Comparison of ENCODE assay signal across 8 mouse cellular contexts in the genomic region with DNA sequence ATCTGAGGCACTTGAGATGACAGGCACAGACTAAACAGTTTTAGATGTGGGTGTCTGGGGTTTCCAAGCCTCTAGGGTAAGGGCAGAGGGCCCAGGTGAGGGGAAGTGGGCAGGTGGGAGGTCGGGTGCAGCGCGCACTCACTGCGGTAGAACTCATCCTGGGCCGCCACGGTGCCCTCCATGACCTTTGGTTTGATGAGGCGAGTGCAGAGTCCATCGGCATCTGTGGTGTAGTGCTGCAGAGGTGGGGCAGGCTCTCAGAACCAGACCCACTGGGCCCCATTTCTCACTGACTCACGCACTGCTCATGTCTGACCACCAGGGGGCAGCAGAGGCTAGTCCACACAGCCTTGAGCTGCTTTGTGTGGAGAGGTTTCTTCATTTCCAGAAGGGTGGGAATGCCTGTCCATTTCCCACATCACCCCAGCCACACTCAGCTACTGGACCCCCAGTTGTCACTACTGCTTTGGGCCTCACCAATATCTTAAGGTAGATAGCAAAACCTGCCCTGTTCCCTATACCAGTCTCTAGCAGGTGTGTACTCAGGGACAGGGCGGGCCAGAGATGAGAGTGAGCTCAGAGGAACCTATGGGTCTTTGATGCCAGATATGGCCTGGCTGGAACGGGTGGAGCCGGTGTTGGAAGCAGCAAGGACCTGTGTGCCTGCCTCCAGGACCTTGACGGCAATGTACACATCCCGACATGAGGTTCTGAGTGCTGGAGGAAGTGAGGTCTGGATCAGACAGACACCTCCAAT. TPM values are rescaled to one million over a fixed set of nuclear protein-coding genes. Genes with fewer than 3 reads are reported as not detected.
DNase-seq lines count a peak whose midpoint lies in the region; ATAC-seq and TF ChIP-seq lines count a peak whose summit lies in the region.

No protein-coding gene starts in this region.

- no peak; a peak in 1 of 4 replicates for TF ChIP-seq POLR2A in MEL (IDR thresholded peaks at IDR 0.05; ENCODE audit: control insufficient read depth in 1 of 2, insufficient read depth in 1 of 2, low read depth in 1 of 2, low read length in 2 of 2, poor library complexity in 1 of 2)

- H3K36me3 ChIP-seq in MEL (ENCODE audit: control insufficient read depth in 1 of 2, insufficient read depth in 2 of 2, low read length in 2 of 2): peaks cover 0 to 12% of the 10 kb centered on the region in 2 experiments; a peak in 1 of 4 replicates
- peaks cover 13% of the 10 kb centered on the region; the same call in 1 of the 2 replicates for H3K36me3 ChIP-seq in hindbrain, embryonic 11.5 days (ENCODE audit: control insufficient read depth, insufficient read depth, low read length)

- no peaks in the 10 kb centered on the region for H3K4me1 ChIP-seq in MEL (ENCODE audit: control insufficient read depth in 1 of 2, insufficient read depth in 2 of 2, low read length in 2 of 2)
- H3K4me1 ChIP-seq in hindbrain, embryonic 11.5 days (replicated peaks; ENCODE audit: control insufficient read depth, insufficient read depth, low read length): no peaks in the 10 kb centered on the region

- H3K4me2 ChIP-seq in hindbrain, embryonic 11.5 days (replicated peaks; ENCODE audit: low read depth, low read length): no peak overlapping the region

- DNase-seq in MEL (ENCODE audit: low read depth, low spot score): peak; percentile 55
- DNase-seq in cerebellum, adult 8-10 months: peak; percentile 79
- peak; percentile 64 for DNase-seq in forelimb bud, embryonic 11.5 days (ENCODE audit: low read depth, low spot score)
- DNase-seq in hindbrain, embryonic 11.5 days (ENCODE audit: low spot score): peak; percentile 83
- DNase-seq in layer of hippocampus, postnatal 14 days (ENCODE audit: low spot score in 2 of 2): peak; percentile 77 to 82
- DNase-seq in lung, postnatal 25 days (ENCODE audit: low spot score): peak; percentile 81
- peak; percentile 73 for DNase-seq in retina, postnatal 7 days (ENCODE audit: low read depth, low spot score)
- DNase-seq in urinary bladder, adult 18-20 months (ENCODE audit: low spot score in 2 of 2): peak; percentile 64 to 80

- H3K79me2 ChIP-seq in MEL (ENCODE audit: control insufficient read depth, insufficient read depth, low read length, poor library complexity): peaks cover 20% of the 10 kb centered on the region

- TF ChIP-seq RAD21 in MEL (IDR thresholded peaks at IDR 0.05; ENCODE audit: low read depth, low read length): peak; percentile 68

- ATAC-seq in hindbrain, embryonic 11.5 days (ENCODE audit: low FRiP score): peak; percentile 66

- no peak overlapping the region for H3K9ac ChIP-seq in MEL (ENCODE audit: control insufficient read depth, low read depth, low read length, poor library complexity, severe bottlenecking)
- no peak overlapping the region for H3K9ac ChIP-seq in hindbrain, embryonic 11.5 days (ENCODE audit: low read depth, low read length)

- H3K27me3 ChIP-seq in MEL (ENCODE audit: control insufficient read depth in 1 of 2, insufficient read depth in 2 of 2, low read length in 2 of 2): no peaks in the 10 kb centered on the region
- no peaks in the 10 kb centered on the region for H3K27me3 ChIP-seq in hindbrain, embryonic 11.5 days (ENCODE audit: control insufficient read depth, insufficient read depth, low read length)

- H3K9me3 ChIP-seq in MEL (replicated peaks; ENCODE audit: insufficient read depth, low read length): no peaks in the 10 kb centered on the region
- H3K9me3 ChIP-seq in hindbrain, embryonic 11.5 days (ENCODE audit: control insufficient read depth, low read length): no peaks in the 10 kb centered on the region

- WGBS in hindbrain, embryonic 11.5 days: 72% methylated on average over 11 of the region's 14 CpGs

- no peak overlapping the region for H3K4me3 ChIP-seq in MEL (ENCODE audit: control insufficient read depth in 1 of 2, insufficient read depth in 1 of 2, low read depth in 2 of 2, low read length in 2 of 2)
- no peak overlapping the region for H3K4me3 ChIP-seq in hindbrain, embryonic 11.5 days (ENCODE audit: low read depth, low read length)

- TF ChIP-seq CTCF in MEL (IDR thresholded peaks at IDR 0.05 in 2 of 3, conservative IDR thresholded peaks at IDR 0.05 in 1 of 3; ENCODE audit: control insufficient read depth in 1 of 3, insufficient read depth in 1 of 3, low read depth in 2 of 3, low read length in 3 of 3, poor library complexity in 1 of 3, severe bottlenecking in 1 of 3): peak; percentile 84 to 96 (median 92)

- H3K27ac ChIP-seq in MEL (ENCODE audit: control insufficient read depth, low read depth, low read length): no peak overlapping the region
- no peak overlapping the region for H3K27ac ChIP-seq in hindbrain, embryonic 11.5 days (ENCODE audit: low read depth, low read length)

- no peak for TF ChIP-seq EP300 in MEL (IDR thresholded peaks at IDR 0.05; ENCODE audit: low read depth in 1 of 2, low read length in 2 of 2)

TF ChIP-seq in MEL, 35 proteins besides CTCF, POLR2A, EP300 and RAD21:
- no peak for TF ChIP-seq TBP (IDR thresholded peaks at IDR 0.05; ENCODE audit: low read depth, low read length)
- peak; percentile 54 for TF ChIP-seq ZC3H11A (IDR thresholded peaks at IDR 0.05; ENCODE audit: low read depth, low read length)
- no peak for TF ChIP-seq ETS1 (IDR thresholded peaks at IDR 0.05; ENCODE audit: low read depth, low read length)
- TF ChIP-seq SMC3 (IDR thresholded peaks at IDR 0.05; ENCODE audit: low read depth, low read length): peak; percentile 75

RNA-seq across cellular contexts. Expression of gene Lman1l, which starts 8.7 kb away (rescaled TPM):
- 0.08 TPM in 1 of 2 replicates, not detected in the other for total RNA-seq in MEL (2012; rRNA removed)
- under 1 TPM in 1 of 2 experiments, not detected in 1; 0.11 TPM for polyA plus RNA-seq in MEL (2012; ENCODE audit: insufficient read depth in 1 of 2, insufficient read length in 2 of 2, low read depth in 1 of 2, low replicate concordance in 2 of 2, missing spikeins in 1 of 2)
- polyA plus RNA-seq in hindbrain, embryonic 11.5 days (2014; fragmentation: Nextera tagmentation; extraction: Ambion mirVana): not detected in 2 replicates
- not detected for total RNA-seq in layer of hippocampus, postnatal 14 days (2021)

RNA-seq across cellular contexts. Expression of gene Cplx3, which starts 23.2 kb away (rescaled TPM):
- not detected in 2 replicates for total RNA-seq in MEL (2012; rRNA removed)
- not detected for polyA plus RNA-seq in MEL (2012; ENCODE audit: insufficient read depth in 1 of 2, insufficient read length in 2 of 2, low read depth in 1 of 2, low replicate concordance in 2 of 2, missing spikeins in 1 of 2)
- 0.09 and 0.11 TPM in 2 replicates for polyA plus RNA-seq in hindbrain, embryonic 11.5 days (2014; fragmentation: Nextera tagmentation; extraction: Ambion mirVana)
- total RNA-seq in layer of hippocampus, postnatal 14 days (2021): 1 to 10 TPM; 2.4 to 3.2 TPM

RNA-seq across cellular contexts. Expression of gene Csk, which starts 24.1 kb away (rescaled TPM):
- 213 and 215 TPM in 2 replicates for total RNA-seq in MEL (2012; rRNA removed)
- 100 to 1,000 TPM in 1 of 2 experiments, not detected in 1; 338 TPM for polyA plus RNA-seq in MEL (2012; ENCODE audit: insufficient read depth in 1 of 2, insufficient read length in 2 of 2, low read depth in 1 of 2, low replicate concordance in 2 of 2, missing spikeins in 1 of 2)
- polyA plus RNA-seq in hindbrain, embryonic 11.5 days (2014; fragmentation: Nextera tagmentation; extraction: Ambion mirVana): 29.4 and 30.7 TPM in 2 replicates
- 10 to 100 TPM; 41.6 to 49.5 TPM for total RNA-seq in layer of hippocampus, postnatal 14 days (2021)

RNA-seq across cellular contexts. Expression of gene Ulk3, which starts 40.0 kb away (rescaled TPM):
- total RNA-seq in MEL (2012; rRNA removed): 4.3 and 5.0 TPM in 2 replicates
- polyA plus RNA-seq in MEL (2012; ENCODE audit: insufficient read depth in 1 of 2, insufficient read length in 2 of 2, low read depth in 1 of 2, low replicate concordance in 2 of 2, missing spikeins in 1 of 2): 10 to 100 TPM in 1 of 2 experiments, not detected in 1; 11.9 TPM
- 5.2 and 8.6 TPM in 2 replicates for polyA plus RNA-seq in hindbrain, embryonic 11.5 days (2014; fragmentation: Nextera tagmentation; extraction: Ambion mirVana)
- total RNA-seq in layer of hippocampus, postnatal 14 days (2021): 10 to 100 TPM; 24.1 to 24.5 TPM

RNA-seq across cellular contexts. Expression of gene Cyp1a2, which starts 54.2 kb away (rescaled TPM):
- total RNA-seq in MEL (2012; rRNA removed): not detected in 2 replicates
- not detected for polyA plus RNA-seq in MEL (2012; ENCODE audit: insufficient read depth in 1 of 2, insufficient read length in 2 of 2, low read depth in 1 of 2, low replicate concordance in 2 of 2, missing spikeins in 1 of 2)
- polyA plus RNA-seq in hindbrain, embryonic 11.5 days (2014; fragmentation: Nextera tagmentation; extraction: Ambion mirVana): not detected in 2 replicates
- not detected for total RNA-seq in layer of hippocampus, postnatal 14 days (2021)
